Mouse (Mus musculus): Measurements from ENCODE around the gene Rab5if.

Gene Rab5if

GRCm38 (mm10) chr2:156847653-156848052 lies 15.3 kb upstream of the Rab5if start:
- no peak for TF ChIP-seq GATA4 (IDR thresholded peaks at IDR 0.05; ENCODE audit: insufficient replicate concordance, low read length)

- TF ChIP-seq GATA4 (IDR thresholded peaks at IDR 0.05; ENCODE audit: insufficient replicate concordance, low read length): no peak
These were observed 14.3 kb upstream of the Rab5if start for GRCm38 (mm10) chr2:156848526-156849182.

GRCm38 (mm10) chr2:156850505-156850904 lies 12.4 kb upstream of the Rab5if start:
- no peak for TF ChIP-seq GATA4 (IDR thresholded peaks at IDR 0.05; ENCODE audit: insufficient replicate concordance, low read length)

- no peak for TF ChIP-seq GATA4 (IDR thresholded peaks at IDR 0.05; ENCODE audit: insufficient replicate concordance, low read length)
These were observed 6.6 kb upstream of the Rab5if start for GRCm38 (mm10) chr2:156856311-156856710.

GRCm38 (mm10) chr2:156857385-156857791 lies 5.5 kb upstream of the Rab5if start:
- TF ChIP-seq GATA4 (IDR thresholded peaks at IDR 0.05; ENCODE audit: insufficient replicate concordance, low read length): no peak

- no peak for TF ChIP-seq GATA4 (IDR thresholded peaks at IDR 0.05; ENCODE audit: insufficient replicate concordance, low read length)
These were observed 5.1 kb upstream of the Rab5if start, which contains the start of gene 4930518I15Rik for GRCm38 (mm10) chr2:156857835-156858234. Gene 4930518I15Rik, minus strand, starts transcription at chr2:156857946.

- no peak for TF ChIP-seq GATA4 (IDR thresholded peaks at IDR 0.05; ENCODE audit: insufficient replicate concordance, low read length)
These were observed 4.3 kb upstream of the Rab5if start for GRCm38 (mm10) chr2:156858671-156859070.

- TF ChIP-seq GATA4 (IDR thresholded peaks at IDR 0.05; ENCODE audit: insufficient replicate concordance, low read length): no peak
These were observed 749 bp upstream of the Rab5if start for GRCm38 (mm10) chr2:156862041-156862717.

- peak; percentile 70; the same call in 1 of the 2 replicates for TF ChIP-seq GATA4 (IDR thresholded peaks at IDR 0.05; ENCODE audit: insufficient replicate concordance, low read length)
These were observed 696 bp downstream of the Rab5if start for GRCm38 (mm10) chr2:156863487-156864160.

- no peak for TF ChIP-seq GATA4 (IDR thresholded peaks at IDR 0.05; ENCODE audit: insufficient replicate concordance, low read length)
These were observed 1.6 kb downstream of the Rab5if start for GRCm38 (mm10) chr2:156864481-156864880.

- TF ChIP-seq GATA4 (IDR thresholded peaks at IDR 0.05; ENCODE audit: insufficient replicate concordance, low read length): no peak; the same call in 1 of the 2 replicates
These were observed 6.1 kb downstream of the Rab5if start for GRCm38 (mm10) chr2:156868994-156869393.

- TF ChIP-seq GATA4 (IDR thresholded peaks at IDR 0.05; ENCODE audit: insufficient replicate concordance, low read length): no peak
These were observed 6.6 kb downstream of the Rab5if start for GRCm38 (mm10) chr2:156869554-156869953.

- no peak for TF ChIP-seq GATA4 (IDR thresholded peaks at IDR 0.05; ENCODE audit: insufficient replicate concordance, low read length)
These were observed 7.6 kb downstream of the Rab5if start for GRCm38 (mm10) chr2:156870519-156870918.

- TF ChIP-seq GATA4 (IDR thresholded peaks at IDR 0.05; ENCODE audit: insufficient replicate concordance, low read length): no peak
These were observed 10.7 kb downstream of the Rab5if start for GRCm38 (mm10) chr2:156873629-156874028.

GRCm38 (mm10) chr2:156874047-156874759 lies 11.3 kb downstream of the Rab5if start:
- no peak for TF ChIP-seq GATA4 (IDR thresholded peaks at IDR 0.05; ENCODE audit: insufficient replicate concordance, low read length)

Measured in liver, adult (tissue).